Mouse (Mus musculus) limb, embryonic 12.5 days (tissue): ENCODE measurements around the gene Slc31a2. TPM values are rescaled to one million over a fixed set of nuclear protein-coding genes. Genes with fewer than 3 reads are reported as not detected.

Source experiments
- ATAC-seq: fragments of 200-750 bp; cut with Nextera tagmentation; 2 replicates; pipeline ENCODE4 v1.8.0; 2017; ENCODE audit warnings: low read depth, moderate TSS enrichment; ENCODE audit not compliant: insufficient number of reproducible peaks, insufficient read depth, low FRiP score, low TSS enrichment
- H3K27ac ChIP-seq: fragments of 300-500 bp; sonication (generic); 2 replicates; pipeline ENCODE4 v1.5.1; 2016; ENCODE audit warnings: mild to moderate bottlenecking, moderate library complexity
- H3K27me3 ChIP-seq: fragments of 300-500 bp; sonication (generic); 2 replicates; pipeline ENCODE4 v1.6.1; 2016; ENCODE audit warnings: mild to moderate bottlenecking, moderate library complexity
- H3K36me3 ChIP-seq: fragments of 300-500 bp; sonication (generic); 2 replicates; pipeline ENCODE4 v1.6.1; 2016; ENCODE audit warnings: mild to moderate bottlenecking, moderate library complexity
- H3K4me1 ChIP-seq: fragments of 300-500 bp; sonication (generic); replicated peaks from 2 replicates; pipeline ENCODE4 v1.6.1; 2016
- H3K4me2 ChIP-seq: fragments of 300-500 bp; sonication (generic); 2 replicates; pipeline ENCODE4 v1.6.1; 2016; ENCODE audit warnings: mild to moderate bottlenecking, moderate library complexity
- H3K4me3 ChIP-seq: fragments of 300-500 bp; sonication (generic); replicated peaks from 2 replicates; pipeline ENCODE4 v1.5.1; 2016; ENCODE audit warnings: mild to moderate bottlenecking
- H3K9ac ChIP-seq: fragments of 300-500 bp; sonication (generic); replicated peaks from 2 replicates; pipeline ENCODE4 v1.6.1; 2016; ENCODE audit warnings: mild to moderate bottlenecking, moderate library complexity
- H3K9me3 ChIP-seq: fragments of 300-500 bp; sonication (generic); 2 replicates; pipeline ENCODE4 v1.6.1; 2016; ENCODE audit warnings: mild to moderate bottlenecking, moderate library complexity
- WGBS: fragments of 180-500 bp; shearing (Covaris S2); methylation state at CpG from one replicate; pipeline ENCODE4 v1.1.7; 2016; 5-methylcytosine and 5-hydroxymethylcytosine counted together
- polyA plus RNA-seq: library from polyadenylated mRNA; unstranded; fragments of >200 nt; fragmentation: Nextera tagmentation; extraction: Ambion mirVana; gene quantifications from 2 replicates; pipeline ENCODE4 v1.2.1, GENCODE M21; 2016

The Slc31a2 gene
- polyA plus RNA-seq, 1 experiment from 2014 or later: 11.7 TPM

DNA sequence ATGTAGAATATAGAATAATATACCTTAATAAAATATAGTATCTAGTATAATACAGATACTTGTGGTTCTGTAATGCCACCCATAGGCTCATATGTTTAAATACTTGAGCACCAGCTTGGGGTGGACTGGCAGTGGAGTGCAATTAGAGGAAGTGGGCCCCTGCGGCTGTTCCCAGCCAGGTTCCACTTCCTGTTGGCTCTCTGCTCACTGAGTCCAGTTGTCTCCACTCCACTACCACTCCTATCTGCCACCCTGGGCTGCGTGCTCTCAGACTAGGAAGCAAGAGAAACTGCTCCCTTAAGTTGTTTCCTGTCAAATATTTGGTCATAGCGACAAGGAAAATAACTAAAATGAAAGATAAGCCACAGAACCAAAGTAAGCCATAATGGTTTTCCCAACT is 60.3 kb downstream of the Slc31a2 start:
- 93% methylated on average over 3 of the region's 3 CpGs for WGBS
- Histone ChIP-seq H3K4me2 (no peak overlapping the region), H3K9me3 (no peaks in the 10 kb centered on the region), H3K27ac (no peak overlapping the region), H3K36me3 (peaks cover 74% of the 10 kb centered on the region), H3K4me1 (no peaks in the 10 kb centered on the region), H3K27me3 (no peaks in the 10 kb centered on the region), H3K9ac (no peak overlapping the region), H3K4me3 (no peak overlapping the region)
- no peak for ATAC-seq

GRCm38 (mm10) chr4:62326111-62326510 is 63.7 kb downstream of the Slc31a2 start:
- H3K36me3 ChIP-seq: peaks cover 63% of the 10 kb centered on the region
- H3K9ac ChIP-seq: no peak overlapping the region
- H3K27ac ChIP-seq: no peak overlapping the region
- no peaks in the 10 kb centered on the region for H3K4me1 ChIP-seq
- no peaks in the 10 kb centered on the region for H3K9me3 ChIP-seq
- H3K27me3 ChIP-seq: no peaks in the 10 kb centered on the region
- no peak for ATAC-seq
- H3K4me2 ChIP-seq: no peak overlapping the region
- H3K4me3 ChIP-seq: no peak overlapping the region

GRCm38 (mm10) chr4:62328941-62329660 is 66.7 kb downstream of the Slc31a2 start:
- H3K4me3 ChIP-seq: no peak overlapping the region
- ATAC-seq: no peak
- no peaks in the 10 kb centered on the region for H3K4me1 ChIP-seq
- no peaks in the 10 kb centered on the region for H3K27me3 ChIP-seq
- no peak overlapping the region for H3K27ac ChIP-seq
- H3K4me2 ChIP-seq: no peak overlapping the region
- no peak overlapping the region for H3K9ac ChIP-seq
- peaks cover 57% of the 10 kb centered on the region for H3K36me3 ChIP-seq
- no peaks in the 10 kb centered on the region for H3K9me3 ChIP-seq
- 89% methylated on average over 6 of the region's 6 CpGs for WGBS

DNA sequence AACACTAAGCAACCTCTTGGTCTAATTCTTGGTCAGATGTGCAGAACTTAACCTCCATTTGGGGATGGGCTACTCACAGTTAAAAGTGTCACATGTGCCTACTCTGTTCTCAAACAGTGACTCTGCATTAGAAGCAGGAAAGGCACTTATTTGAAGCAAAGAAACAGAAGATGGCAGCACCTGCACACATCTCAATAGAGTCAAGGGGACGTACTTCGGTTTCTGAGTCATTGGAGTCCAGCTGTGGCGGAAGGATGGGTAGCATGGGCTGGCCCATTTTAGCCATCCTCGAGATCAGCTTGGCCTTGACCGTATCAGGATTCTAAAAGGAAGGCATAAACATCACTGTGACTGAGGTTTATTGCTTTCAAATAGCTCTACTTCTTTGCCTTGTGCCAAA is 69.6 kb downstream of the Slc31a2 start:
- Histone ChIP-seq H3K9ac (no peak overlapping the region), H3K36me3 (peaks cover 62% of the 10 kb centered on the region)
- 94% methylated on average over 5 of the region's 5 CpGs for WGBS

DNA sequence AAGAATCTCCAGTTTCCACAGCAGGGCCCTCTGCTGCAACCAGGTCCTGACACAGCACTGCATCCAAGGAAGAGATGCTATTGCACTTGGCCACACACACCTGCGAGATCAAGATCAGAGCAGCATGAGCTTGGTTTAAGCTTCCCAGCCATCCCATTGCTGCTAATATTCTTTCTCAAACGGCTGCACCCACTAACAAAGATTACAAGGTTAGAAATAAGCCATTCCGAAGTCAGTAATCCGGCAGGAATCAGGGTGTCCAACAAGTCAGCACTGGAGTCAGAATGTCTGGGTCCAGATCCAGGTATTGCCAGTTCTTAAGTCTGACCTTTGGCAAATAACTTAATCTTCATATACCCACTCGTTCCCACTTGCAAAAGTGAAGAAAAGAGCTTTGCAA is 76.2 kb downstream of the Slc31a2 start:
- Histone ChIP-seq H3K9ac (no peak overlapping the region), H3K4me3 (no peak overlapping the region), H3K36me3 (peaks cover 44% of the 10 kb centered on the region), H3K4me1 (no peaks in the 10 kb centered on the region), H3K27ac (no peak overlapping the region), H3K4me2 (no peak overlapping the region), H3K9me3 (no peaks in the 10 kb centered on the region), H3K27me3 (no peaks in the 10 kb centered on the region)
- no peak for ATAC-seq
- 86% methylated on average over 5 of the region's 5 CpGs for WGBS

More for the DNA sequence above, 69.6 kb downstream of the Slc31a2 start:
- ATAC-seq: no peak
- no peaks in the 10 kb centered on the region for H3K27me3 ChIP-seq
- no peak overlapping the region for H3K27ac ChIP-seq
- no peak overlapping the region for H3K4me3 ChIP-seq
- no peaks in the 10 kb centered on the region for H3K4me1 ChIP-seq
- no peak overlapping the region for H3K4me2 ChIP-seq
- no peaks in the 10 kb centered on the region for H3K9me3 ChIP-seq

DNA sequence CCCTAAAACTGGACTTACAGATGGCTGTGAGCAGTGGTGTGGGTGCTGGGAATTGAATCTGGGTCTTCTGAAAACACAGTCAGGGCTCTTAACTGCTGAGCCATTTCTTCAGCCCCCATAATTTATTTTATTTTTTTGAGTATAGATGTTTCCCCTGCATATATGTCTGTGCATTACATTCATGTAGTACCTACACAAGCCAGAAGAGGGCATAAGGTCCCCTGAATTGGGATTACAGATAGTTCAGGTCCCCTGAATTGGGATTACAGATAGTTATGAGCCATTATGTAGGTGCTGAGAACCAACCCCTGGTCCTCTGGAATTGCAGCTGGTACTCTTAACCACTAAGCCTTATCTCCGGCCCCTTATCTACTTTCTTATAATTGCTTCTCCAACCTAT is 81.6 kb downstream of the Slc31a2 start:
- 93% methylated on average over 1 of the region's 1 CpGs for WGBS
- Histone ChIP-seq H3K4me2 (no peak overlapping the region), H3K9ac (no peak overlapping the region), H3K27ac (no peak overlapping the region), H3K27me3 (no peaks in the 10 kb centered on the region), H3K4me1 (no peaks in the 10 kb centered on the region), H3K4me3 (no peak overlapping the region), H3K9me3 (no peaks in the 10 kb centered on the region), H3K36me3 (peaks cover 36% of the 10 kb centered on the region)
- no peak for ATAC-seq

DNA sequence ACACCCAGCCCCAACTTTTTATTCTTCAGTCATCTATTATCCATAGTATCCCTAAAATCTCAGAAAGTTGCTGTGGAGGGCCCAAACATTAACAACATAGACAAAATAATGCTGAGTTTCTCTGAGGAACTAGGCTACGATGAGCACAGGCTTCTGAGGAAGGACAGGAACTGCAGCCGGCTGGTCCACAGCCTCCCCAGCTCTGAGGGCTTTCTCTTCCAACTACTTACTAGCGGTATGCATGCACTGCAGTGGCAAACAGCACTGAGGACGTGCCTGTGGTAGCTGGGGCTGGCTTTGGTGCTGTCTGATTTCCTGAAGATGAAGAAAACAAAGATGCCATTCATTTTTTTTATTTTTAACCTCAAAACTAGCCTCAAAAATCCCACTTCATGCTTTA is 83.5 kb downstream of the Slc31a2 start:
- no peak for ATAC-seq
- Histone ChIP-seq H3K36me3 (peaks cover 29% of the 10 kb centered on the region), H3K27ac (no peak overlapping the region), H3K4me3 (no peak overlapping the region), H3K9me3 (no peaks in the 10 kb centered on the region), H3K4me2 (no peak overlapping the region), H3K4me1 (no peaks in the 10 kb centered on the region), H3K9ac (no peak overlapping the region), H3K27me3 (no peaks in the 10 kb centered on the region)
- 81% methylated on average over 4 of the region's 4 CpGs for WGBS

GRCm38 (mm10) chr4:62347605-62348328 is 85.4 kb downstream of the Slc31a2 start:
- Histone ChIP-seq H3K4me1 (no peaks in the 10 kb centered on the region), H3K4me3 (no peak overlapping the region), H3K9me3 (no peaks in the 10 kb centered on the region), H3K27me3 (no peaks in the 10 kb centered on the region), H3K9ac (no peak overlapping the region), H3K36me3 (peaks cover 30% of the 10 kb centered on the region), H3K4me2 (no peak overlapping the region), H3K27ac (no peak overlapping the region)
- WGBS: 79% methylated on average over 9 of the region's 9 CpGs
- ATAC-seq: no peak

Other genes starting within 250 kb of the Slc31a2 start
- gene Mup20, start 208.4 kb upstream of the Slc31a2 start, polyA plus RNA-seq: not detected in 2 replicates
- gene Mup3, start 175.2 kb upstream of the Slc31a2 start, polyA plus RNA-seq: not detected in 2 replicates
- gene Mup21, start 111.7 kb upstream of the Slc31a2 start, polyA plus RNA-seq: not detected in 2 replicates
- 15.5 and 21.8 TPM in 2 replicates for gene Zfp37, start 31.5 kb upstream of the Slc31a2 start, polyA plus RNA-seq
- 23.2 and 24.6 TPM in 2 replicates for gene Fkbp15, start 98.0 kb downstream of the Slc31a2 start, polyA plus RNA-seq
- gene Slc31a1, start 98.2 kb downstream of the Slc31a2 start, polyA plus RNA-seq: 42.8 and 48.6 TPM in 2 replicates
- 208 and 226 TPM in 2 replicates for gene Cdc26, start 146.1 kb downstream of the Slc31a2 start, polyA plus RNA-seq
- 31.8 and 33.3 TPM in 2 replicates for gene Prpf4, start 146.2 kb downstream of the Slc31a2 start, polyA plus RNA-seq
- gene Rnf183, start 172.7 kb downstream of the Slc31a2 start, polyA plus RNA-seq: not detected in 2 replicates
- gene Wdr31, start 208.3 kb downstream of the Slc31a2 start, polyA plus RNA-seq: 9.6 and 11.1 TPM in 2 replicates
- gene Bspry, start 217.5 kb downstream of the Slc31a2 start, polyA plus RNA-seq: 1.1 and 1.5 TPM in 2 replicates
- gene Hdhd3, start 240.9 kb downstream of the Slc31a2 start, polyA plus RNA-seq: 13.2 and 13.4 TPM in 2 replicates